Mouse (Mus musculus) heart, embryonic 12.5 days (tissue): ENCODE measurements at regions not wholly inside any gene's neighbourhood (a gene's known extent, or its start where the extent isn't known, plus 50 kb on each side); places are given as distances from the start of the nearest gene placed in this dataset.

Source experiments
- ATAC-seq: fragments of 200-750 bp; cut with Nextera tagmentation; 2 replicates; pipeline ENCODE4 v1.8.0; 2017; ENCODE audit warnings: moderate TSS enrichment, moderate library complexity; ENCODE audit not compliant: insufficient number of reproducible peaks, low FRiP score
- H3K27ac ChIP-seq: fragments of 300-500 bp; sonication (generic); 2 replicates; pipeline ENCODE4 v1.5.1; 2016; ENCODE audit warnings: mild to moderate bottlenecking, moderate library complexity; ENCODE audit not compliant: poor library complexity, severe bottlenecking
- H3K27me3 ChIP-seq: fragments of 300-500 bp; sonication (generic); replicated peaks from 2 replicates; pipeline ENCODE4 v1.6.1; 2016; ENCODE audit warnings: mild to moderate bottlenecking, moderate library complexity
- H3K36me3 ChIP-seq: fragments of 300-500 bp; sonication (generic); 2 replicates; pipeline ENCODE4 v1.6.1; 2016; ENCODE audit warnings: mild to moderate bottlenecking, moderate library complexity
- H3K4me1 ChIP-seq: fragments of 300-500 bp; sonication (generic); replicated peaks from 2 replicates; pipeline ENCODE4 v1.6.1; 2016; ENCODE audit warnings: mild to moderate bottlenecking
- H3K4me2 ChIP-seq: fragments of 300-500 bp; sonication (generic); 2 replicates; pipeline ENCODE4 v1.6.1; 2016; ENCODE audit warnings: mild to moderate bottlenecking, moderate library complexity
- H3K4me3 ChIP-seq: fragments of 300-500 bp; sonication (generic); 2 replicates; pipeline ENCODE4 v1.5.1; 2016; ENCODE audit warnings: mild to moderate bottlenecking
- H3K9ac ChIP-seq: fragments of 300-500 bp; sonication (generic); 2 replicates; pipeline ENCODE4 v1.6.1; 2016; ENCODE audit warnings: mild to moderate bottlenecking, moderate library complexity
- H3K9me3 ChIP-seq: fragments of 300-500 bp; sonication (generic); replicated peaks from 2 replicates; pipeline ENCODE4 v1.6.1; 2016; ENCODE audit warnings: mild to moderate bottlenecking, moderate library complexity
- WGBS: fragments of 180-500 bp; shearing (Covaris S2); methylation state at CpG from one replicate; pipeline ENCODE4 v1.1.7; 2016; 5-methylcytosine and 5-hydroxymethylcytosine counted together

GRCm38 (mm10) chr8:103138136-103138535 is 352.7 kb upstream of the Cdh11 start:
- Histone ChIP-seq H3K27ac (no peak overlapping the region), H3K9ac (no peak overlapping the region), H3K4me3 (no peak overlapping the region), H3K9me3 (no peaks in the 10 kb centered on the region), H3K4me2 (no peak overlapping the region), H3K4me1 (no peaks in the 10 kb centered on the region), H3K36me3 (no peaks in the 10 kb centered on the region), H3K27me3 (no peaks in the 10 kb centered on the region)
- no peak for ATAC-seq
- 59% methylated on average over 1 of the region's 1 CpGs for WGBS

GRCm38 (mm10) chr8:103144835-103145234 is 359.4 kb upstream of the Cdh11 start:
- Histone ChIP-seq H3K9me3 (no peaks in the 10 kb centered on the region), H3K4me1 (no peaks in the 10 kb centered on the region), H3K36me3 (no peaks in the 10 kb centered on the region), H3K27me3 (no peaks in the 10 kb centered on the region), H3K27ac (no peak overlapping the region), H3K4me2 (no peak overlapping the region), H3K4me3 (no peak overlapping the region), H3K9ac (no peak overlapping the region)
- 59% methylated on average over 1 of the region's 1 CpGs for WGBS
- no peak for ATAC-seq

GRCm38 (mm10) chr8:103148013-103148412 is 362.6 kb upstream of the Cdh11 start:
- Histone ChIP-seq H3K9ac (no peak overlapping the region), H3K36me3 (no peaks in the 10 kb centered on the region), H3K27ac (no peak overlapping the region), H3K9me3 (no peaks in the 10 kb centered on the region), H3K4me1 (no peaks in the 10 kb centered on the region), H3K27me3 (no peaks in the 10 kb centered on the region), H3K4me2 (no peak overlapping the region), H3K4me3 (no peak overlapping the region)
- ATAC-seq: no peak
- WGBS: 61% methylated on average over 4 of the region's 4 CpGs

GRCm38 (mm10) chr8:103148447-103148846 is 363.0 kb upstream of the Cdh11 start:
- no peak overlapping the region for H3K9ac ChIP-seq
- no peaks in the 10 kb centered on the region for H3K36me3 ChIP-seq
- H3K4me1 ChIP-seq: no peaks in the 10 kb centered on the region
- no peaks in the 10 kb centered on the region for H3K27me3 ChIP-seq
- H3K4me3 ChIP-seq: no peak overlapping the region
- ATAC-seq: no peak
- WGBS: 68% methylated on average over 10 of the region's 10 CpGs
- H3K27ac ChIP-seq: no peak overlapping the region
- H3K4me2 ChIP-seq: no peak overlapping the region
- H3K9me3 ChIP-seq: no peaks in the 10 kb centered on the region

- ATAC-seq: no peak
- no peaks in the 10 kb centered on the region for H3K27me3 ChIP-seq
- no peaks in the 10 kb centered on the region for H3K4me1 ChIP-seq
- H3K9ac ChIP-seq: no peak overlapping the region
- H3K4me3 ChIP-seq: no peak overlapping the region
- H3K27ac ChIP-seq: no peak overlapping the region
- 70% methylated on average over 7 of the region's 7 CpGs for WGBS
- no peaks in the 10 kb centered on the region for H3K36me3 ChIP-seq
- no peak overlapping the region for H3K4me2 ChIP-seq
- no peaks in the 10 kb centered on the region for H3K9me3 ChIP-seq
These were observed 381.3 kb upstream of the Cdh11 start for GRCm38 (mm10) chr8:103166623-103167316.

- Histone ChIP-seq H3K9me3 (no peaks in the 10 kb centered on the region), H3K27me3 (no peaks in the 10 kb centered on the region), H3K27ac (peak overlapping the region; percentile 51), H3K36me3 (no peaks in the 10 kb centered on the region), H3K4me2 (no peak overlapping the region), H3K4me1 (peaks cover 10% of the 10 kb centered on the region), H3K4me3 (no peak overlapping the region), H3K9ac (no peak overlapping the region)
- no peak for ATAC-seq
- WGBS: 67% methylated on average over 3 of the region's 3 CpGs
These were observed 387.9 kb upstream of the Cdh11 start for GRCm38 (mm10) chr8:103173313-103173712.

- Histone ChIP-seq H3K27ac (peak overlapping the region; percentile 51), H3K27me3 (no peaks in the 10 kb centered on the region), H3K9ac (no peak overlapping the region), H3K4me1 (peaks cover 10% of the 10 kb centered on the region), H3K9me3 (no peaks in the 10 kb centered on the region), H3K4me2 (no peak overlapping the region), H3K36me3 (no peaks in the 10 kb centered on the region), H3K4me3 (no peak overlapping the region)
- 0 out of 2 replicates have a peak, but pooled peaks have one; percentile 39 for ATAC-seq
- 66% methylated on average over 5 of the region's 5 CpGs for WGBS
These were observed 388.5 kb upstream of the Cdh11 start for GRCm38 (mm10) chr8:103173803-103174429.

- 0 out of 2 replicates have a peak, but pooled peaks have one; percentile 33 for ATAC-seq
These were observed 395.2 kb upstream of the Cdh11 start for GRCm38 (mm10) chr8:103180661-103181060.

GRCm38 (mm10) chr8:103188720-103189498 is 403.5 kb upstream of the Cdh11 start:
- Histone ChIP-seq H3K27ac (no peak overlapping the region), H3K27me3 (no peaks in the 10 kb centered on the region), H3K4me3 (no peak overlapping the region), H3K9ac (no peak overlapping the region), H3K9me3 (no peaks in the 10 kb centered on the region), H3K4me2 (no peak overlapping the region), H3K4me1 (no peaks in the 10 kb centered on the region), H3K36me3 (no peaks in the 10 kb centered on the region)
- 68% methylated on average over 8 of the region's 8 CpGs for WGBS
- no peak for ATAC-seq

More at GRCm38 (mm10) chr8:103180661-103181060, 395.2 kb upstream of the Cdh11 start:
- no peaks in the 10 kb centered on the region for H3K36me3 ChIP-seq
- no peak overlapping the region for H3K4me3 ChIP-seq
- no peak overlapping the region for H3K27ac ChIP-seq
- no peak overlapping the region for H3K4me2 ChIP-seq
- H3K9ac ChIP-seq: no peak overlapping the region
- no peaks in the 10 kb centered on the region for H3K9me3 ChIP-seq
- no peaks in the 10 kb centered on the region for H3K4me1 ChIP-seq
- H3K27me3 ChIP-seq: no peaks in the 10 kb centered on the region

GRCm38 (mm10) chr8:103198251-103198650 is 412.8 kb upstream of the Cdh11 start:
- 50% methylated on average over 3 of the region's 3 CpGs for WGBS
- no peaks in the 10 kb centered on the region for H3K9me3 ChIP-seq
- no peak for ATAC-seq
- no peak overlapping the region for H3K9ac ChIP-seq
- H3K27ac ChIP-seq: no peak overlapping the region
- no peak overlapping the region for H3K4me3 ChIP-seq
- no peak overlapping the region for H3K4me2 ChIP-seq
- peaks cover 11% of the 10 kb centered on the region for H3K4me1 ChIP-seq
- H3K27me3 ChIP-seq: no peaks in the 10 kb centered on the region
- no peaks in the 10 kb centered on the region for H3K36me3 ChIP-seq
